Mouse (Mus musculus) common myeloid progenitor, adult 5-6 weeks (primary cell): Measurements from ENCODE around the gene Cyth2. TPM values are rescaled to one million over a fixed set of nuclear protein-coding genes. Genes with fewer than 3 reads are reported as not detected.
A peak's percentile ranks its signal among the peaks of the same experiment; 100 is the strongest.

ENCODE experiments used
- ATAC-seq: replicated peaks from 2 replicates; pipeline ENCODE4 v1.8.0; 2016; ENCODE audit warnings: low read depth, mild to moderate bottlenecking, moderate TSS enrichment, inconsistent platforms; ENCODE audit not compliant: poor library complexity, severe bottlenecking
- total RNA-seq: library from RNA; stranded (forward); fragments of 200-1000, 187-1606 nt; gene quantifications from 2 replicates; pipeline ENCODE4 v1.2.3, GENCODE M21; 2017

The Cyth2 gene
- total RNA-seq, 1 experiment from 2014 or later = 29.2 TPM

DNA sequence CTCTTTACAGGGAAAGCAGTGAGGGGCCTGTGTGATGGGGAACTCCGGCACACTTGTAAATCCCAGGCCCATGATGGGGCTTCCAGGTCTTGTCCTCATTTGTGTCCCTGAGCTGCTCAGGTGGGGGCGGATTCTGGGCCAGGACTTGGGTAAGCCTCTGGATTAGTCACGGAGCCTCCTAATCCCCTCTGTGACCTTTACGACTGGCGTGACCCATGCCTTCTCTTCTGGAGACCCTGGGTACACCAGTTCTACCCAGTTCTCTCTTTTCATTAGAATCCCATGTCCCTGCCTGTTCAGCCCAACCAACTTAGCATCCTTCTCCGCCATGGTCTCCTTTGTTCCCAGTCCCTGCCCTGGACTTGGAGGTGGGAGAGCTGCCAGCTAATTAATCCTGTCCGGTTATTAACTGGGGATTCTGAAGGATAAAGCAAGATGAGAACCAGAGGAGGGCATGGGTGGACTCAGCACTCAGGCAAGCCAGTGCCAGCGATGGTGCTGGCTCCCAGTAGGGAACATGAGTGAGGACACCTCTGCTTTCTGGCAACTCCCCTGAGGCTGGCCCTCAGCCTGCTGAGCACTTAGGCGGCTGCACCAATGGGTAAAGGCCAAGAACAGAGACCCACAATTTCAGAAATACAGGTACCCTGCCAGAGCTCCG is 1.1 kb upstream of the Cyth2 start:
- no peak for ATAC-seq

DNA sequence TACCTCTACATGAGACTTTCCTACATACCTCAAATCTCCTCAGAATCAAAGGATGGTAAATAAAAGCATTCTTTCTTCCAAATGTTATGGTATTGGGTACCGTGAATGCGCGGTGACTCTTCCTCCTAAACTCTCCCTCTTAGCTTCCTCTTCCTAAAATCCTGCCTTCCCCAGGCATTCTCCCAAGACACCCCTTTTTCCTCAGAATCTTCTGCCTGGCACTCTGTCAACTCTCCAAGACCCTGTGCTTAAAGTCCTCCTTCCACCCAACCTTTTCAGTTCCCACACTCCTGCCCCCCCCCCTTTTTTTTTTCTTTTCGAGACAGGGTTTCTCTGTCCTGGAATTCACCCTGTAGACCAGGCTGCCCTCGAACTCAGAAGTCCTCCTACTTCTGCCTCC is 460 bp upstream of the Cyth2 start:
- ATAC-seq = no peak

DNA sequence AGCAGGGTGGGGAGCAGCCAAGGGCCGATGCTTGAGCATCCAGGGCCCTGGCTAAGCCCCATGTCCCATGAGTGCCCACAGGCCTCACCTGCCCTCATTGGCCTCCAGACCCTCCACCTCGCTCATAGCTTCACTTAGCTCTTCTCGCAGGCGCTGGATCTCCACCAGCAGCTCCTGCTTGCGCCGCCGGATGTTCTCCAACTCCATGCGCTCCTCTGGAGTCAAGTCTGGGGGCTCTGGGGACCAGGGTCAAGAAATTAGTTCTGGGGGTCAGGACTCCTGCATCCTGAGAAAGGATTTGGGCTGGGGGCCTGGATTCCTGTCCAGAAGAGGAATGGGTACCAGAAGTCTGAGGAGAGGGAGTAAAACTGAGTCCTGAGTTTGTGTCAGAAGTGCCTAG is 1.5 kb downstream of the Cyth2 start:
- ATAC-seq = no peak

DNA sequence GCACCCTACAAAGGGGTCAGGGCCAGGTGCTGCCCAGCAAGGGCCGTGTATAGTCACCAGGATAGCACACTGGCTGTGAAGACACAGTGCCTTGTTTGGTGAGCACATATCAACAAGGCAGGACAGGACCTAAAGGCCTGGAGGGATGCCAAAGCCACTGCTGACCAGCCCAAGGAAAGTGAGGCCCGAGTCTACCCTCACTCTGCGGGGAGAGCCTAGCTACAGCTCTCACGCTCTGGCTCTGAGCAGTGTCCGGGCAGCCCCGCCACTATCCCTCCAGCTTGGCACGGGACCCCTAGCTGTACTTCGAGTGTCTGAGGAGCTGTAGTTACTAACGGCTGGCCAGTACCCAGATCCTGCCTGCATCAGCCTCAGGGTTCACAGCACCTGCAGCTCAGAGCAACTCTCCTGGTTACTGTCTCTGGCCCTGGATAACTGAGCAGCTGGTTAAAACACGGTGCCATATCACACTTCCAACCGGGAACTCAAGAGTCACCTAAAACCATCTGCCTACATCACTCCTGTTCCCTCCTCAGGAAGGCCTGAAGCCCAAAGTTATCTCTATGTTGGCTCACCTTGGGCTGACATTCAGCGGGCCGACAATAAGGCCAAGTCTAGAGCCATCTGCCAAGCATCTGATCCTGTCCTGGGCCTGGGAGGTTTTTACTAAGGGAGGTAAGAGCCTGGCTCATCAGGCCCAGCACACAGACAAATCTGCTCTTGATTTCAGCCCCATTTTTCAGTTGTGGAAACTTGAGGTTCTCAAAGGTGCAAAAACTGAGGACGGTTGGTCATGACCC is 4.9 kb downstream of the Cyth2 start:
- ATAC-seq = no peak

DNA sequence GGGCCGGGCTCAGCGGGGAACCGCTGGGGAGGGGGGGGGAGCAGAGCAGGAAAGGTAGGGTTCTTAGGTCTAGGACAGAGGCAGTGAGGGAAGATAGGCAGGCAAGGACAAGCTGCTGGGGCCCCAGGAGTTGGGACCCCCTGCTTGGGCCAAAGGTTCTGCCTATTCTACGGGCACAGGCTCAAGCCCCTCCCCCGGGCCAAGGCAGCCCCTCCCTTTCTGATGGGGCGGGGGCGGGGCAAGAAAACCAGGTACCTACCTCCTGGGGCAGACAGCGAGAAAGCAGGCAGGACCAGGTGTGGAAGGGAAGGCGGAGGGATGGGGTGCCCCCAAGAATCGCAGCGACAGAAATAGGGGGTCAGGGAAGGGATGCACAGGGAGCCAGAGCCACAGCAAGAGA is 5.9 kb downstream of the Cyth2 start:
- no peak for ATAC-seq

DNA sequence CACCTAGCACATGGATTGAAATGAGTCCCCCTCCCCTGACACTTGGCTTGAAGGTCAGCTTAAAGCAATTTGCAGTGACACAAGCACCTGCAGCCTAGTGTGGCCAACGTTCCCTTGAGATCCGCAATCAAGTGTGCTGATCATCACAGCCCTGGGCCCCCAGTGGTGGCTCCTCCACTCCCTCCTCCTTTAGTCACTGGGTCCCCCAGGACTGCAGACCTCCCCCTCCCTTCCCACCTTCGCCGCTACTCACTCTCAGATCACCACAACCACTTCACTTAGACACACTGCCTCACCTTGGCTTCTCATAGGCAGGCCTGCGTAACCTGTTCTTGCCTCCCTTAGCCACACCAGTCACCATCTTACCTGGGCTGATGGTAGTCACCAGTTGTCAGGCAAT is 8.4 kb downstream of the Cyth2 start:
- no peak for ATAC-seq

DNA sequence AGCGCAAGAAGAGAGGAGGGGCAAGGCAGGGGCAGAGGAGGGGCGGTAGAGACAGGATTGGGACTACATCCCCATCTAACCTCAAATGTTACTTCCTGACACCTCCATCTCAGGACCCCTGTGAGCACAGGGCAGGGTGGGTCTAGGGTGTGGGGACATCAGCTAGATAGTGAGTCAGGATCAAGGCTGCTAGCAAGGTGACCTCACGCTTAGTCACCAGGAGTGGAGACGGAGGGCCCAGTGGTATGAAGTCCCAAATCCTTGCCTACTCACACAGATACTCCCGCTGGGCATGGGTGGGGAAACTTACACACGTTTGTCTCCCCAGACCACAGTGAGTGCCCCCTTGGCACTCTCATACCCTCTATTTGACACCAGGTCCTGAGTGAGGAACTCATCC is 11.8 kb downstream of the Cyth2 start:
- ATAC-seq = no peak

DNA sequence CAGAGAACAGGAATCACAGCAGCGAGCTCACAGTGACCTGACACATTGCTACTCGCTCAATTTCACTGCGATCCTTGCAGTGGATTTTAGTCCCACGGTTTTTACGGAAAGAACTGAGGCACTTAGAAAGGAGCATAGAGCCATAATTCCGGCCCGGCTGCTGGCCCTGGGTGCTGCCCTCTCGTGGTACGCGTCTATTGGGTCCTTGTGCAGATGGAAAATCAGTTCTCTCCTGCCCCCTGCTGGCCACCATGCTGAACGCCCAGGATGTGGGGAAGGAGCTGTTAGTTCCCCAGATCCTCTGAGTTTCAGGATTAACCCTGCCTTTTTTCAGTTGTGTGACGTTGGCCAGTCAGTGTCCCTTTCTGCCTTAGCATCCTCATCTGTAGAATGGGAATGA is 13.0 kb downstream of the Cyth2 start:
- ATAC-seq = peak; percentile 86

DNA sequence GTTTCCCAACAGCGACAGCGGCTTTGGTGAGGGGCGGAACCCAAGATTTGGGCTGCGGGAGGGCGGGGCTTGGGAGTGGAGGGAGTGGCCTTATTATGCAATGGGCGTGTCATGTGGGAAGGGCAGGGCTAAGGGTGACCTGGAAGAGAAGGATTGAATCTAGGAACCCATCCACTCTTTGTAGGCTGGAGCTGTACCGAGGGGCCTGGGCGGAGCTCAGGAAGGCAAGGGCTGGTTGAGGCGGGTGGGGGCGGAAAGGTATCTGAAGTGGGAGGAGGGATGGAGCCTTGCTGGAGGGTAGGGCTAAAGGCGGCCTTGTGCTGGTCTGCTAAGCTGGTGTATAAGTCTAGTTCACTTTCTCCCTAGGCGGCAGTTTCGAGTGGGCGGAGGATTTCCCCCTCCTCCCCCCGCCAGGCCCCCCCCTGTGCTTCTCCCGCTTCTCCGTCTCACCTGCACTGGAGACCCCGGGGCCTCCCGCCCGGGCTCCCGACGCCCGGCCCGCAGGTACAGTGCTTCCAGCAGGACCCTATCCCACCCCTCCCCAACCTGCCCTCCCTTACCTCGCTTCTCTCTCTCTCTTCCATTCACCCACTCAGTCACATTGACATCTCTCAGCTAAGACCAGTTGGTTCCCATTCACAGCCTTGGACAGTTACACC is 13.7 kb downstream of the Cyth2 start:
- ATAC-seq = peak; percentile 75

DNA sequence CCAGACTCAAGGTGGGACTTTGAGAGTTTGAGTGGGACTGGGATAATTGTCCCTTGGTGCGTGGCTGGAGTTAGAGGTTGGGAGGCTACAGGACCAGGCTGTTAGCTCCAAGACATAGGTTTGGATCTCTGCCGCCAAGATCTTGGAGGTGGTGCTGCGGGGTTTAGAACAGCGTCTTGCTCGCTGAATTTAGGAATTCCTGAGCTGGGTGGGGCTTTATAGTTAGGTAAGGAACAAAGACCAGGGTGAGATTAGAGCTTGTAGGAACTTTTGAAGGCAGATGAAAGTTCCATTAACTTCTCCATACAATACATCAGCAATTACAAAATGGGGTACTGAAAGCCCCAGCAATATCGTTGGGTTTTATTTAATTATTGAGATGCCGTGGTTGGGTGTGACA is 14.4 kb downstream of the Cyth2 start:
- no peak for ATAC-seq

DNA sequence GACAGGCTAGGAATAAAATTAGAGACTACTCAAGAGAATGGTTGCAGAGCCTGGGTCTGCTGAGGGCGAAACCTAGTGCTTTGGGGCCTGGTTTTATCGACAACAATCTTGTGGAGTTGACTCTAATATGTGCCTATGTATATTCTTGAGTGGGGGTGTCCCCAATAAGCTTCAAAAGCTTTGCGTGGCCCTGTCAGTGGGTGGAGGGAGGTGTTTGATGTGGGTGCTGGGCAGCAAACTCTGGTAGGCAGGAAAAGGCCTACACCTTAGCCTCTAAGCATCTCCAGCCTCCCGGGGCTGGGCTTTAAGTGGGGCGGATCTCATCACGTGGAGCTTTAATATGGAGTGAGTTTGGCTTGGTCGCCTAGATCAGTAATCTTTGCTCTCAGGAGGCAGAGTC is 15.4 kb downstream of the Cyth2 start:
- no peak for ATAC-seq

DNA sequence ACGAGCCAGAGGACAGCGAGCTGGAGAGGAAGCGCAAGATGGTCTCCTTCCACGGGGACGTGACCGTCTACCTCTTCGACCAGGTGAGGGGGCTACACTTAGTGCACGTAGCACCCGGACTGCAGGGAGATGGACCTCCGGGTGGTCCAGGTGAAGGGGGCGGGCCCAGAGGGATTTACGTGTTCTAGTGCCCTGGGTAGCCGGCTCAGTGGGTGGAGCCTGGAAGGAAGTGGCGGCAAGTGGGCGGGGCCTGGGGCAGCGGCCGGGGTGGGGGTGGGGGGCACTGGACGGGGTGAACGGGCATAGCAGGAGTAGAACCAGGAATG is 15.9 kb downstream of the Cyth2 start:
- ATAC-seq = no peak

DNA sequence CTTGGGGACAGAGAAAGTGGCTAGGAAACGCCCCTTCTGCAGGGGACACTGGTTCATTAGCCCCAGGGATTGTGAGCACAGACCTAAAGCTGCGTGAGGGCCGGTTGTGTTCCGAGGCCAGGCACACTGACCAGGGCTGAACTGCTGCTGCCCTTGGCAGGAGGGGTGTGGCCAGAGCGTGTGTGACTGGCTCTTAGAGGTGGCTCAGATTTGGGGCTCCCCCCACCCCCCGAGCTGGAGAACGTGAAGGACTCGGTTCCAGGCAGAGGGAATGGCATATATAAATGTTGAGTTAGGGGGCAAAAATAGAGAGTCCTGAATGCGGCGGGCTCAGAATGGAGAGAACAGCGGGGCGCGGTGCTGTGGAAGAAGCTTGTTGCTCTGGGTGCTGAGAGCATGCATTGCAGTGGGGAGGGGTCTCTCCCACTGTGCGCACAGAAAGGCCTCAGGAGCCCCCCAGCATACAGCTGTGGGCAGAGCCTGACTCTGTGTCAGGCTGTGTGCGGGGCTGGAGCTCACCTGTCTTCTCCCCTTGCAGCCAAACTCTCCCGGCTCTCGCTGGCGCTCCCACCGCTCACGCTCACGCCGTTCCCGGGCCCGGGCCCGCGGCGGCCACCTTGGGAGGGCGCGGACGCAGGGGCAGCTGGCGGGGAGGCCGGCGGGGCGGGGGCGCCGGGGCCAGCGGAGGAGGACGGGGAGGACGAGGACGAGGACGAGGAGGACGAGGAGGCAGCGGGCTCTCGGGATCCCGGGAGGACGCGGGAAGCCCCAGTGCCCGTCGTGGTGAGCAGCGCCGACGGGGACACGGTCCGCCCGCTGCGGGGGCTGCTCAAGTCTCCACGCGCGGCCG is 16.5 kb downstream of the Cyth2 start:
- ATAC-seq = no peak

DNA sequence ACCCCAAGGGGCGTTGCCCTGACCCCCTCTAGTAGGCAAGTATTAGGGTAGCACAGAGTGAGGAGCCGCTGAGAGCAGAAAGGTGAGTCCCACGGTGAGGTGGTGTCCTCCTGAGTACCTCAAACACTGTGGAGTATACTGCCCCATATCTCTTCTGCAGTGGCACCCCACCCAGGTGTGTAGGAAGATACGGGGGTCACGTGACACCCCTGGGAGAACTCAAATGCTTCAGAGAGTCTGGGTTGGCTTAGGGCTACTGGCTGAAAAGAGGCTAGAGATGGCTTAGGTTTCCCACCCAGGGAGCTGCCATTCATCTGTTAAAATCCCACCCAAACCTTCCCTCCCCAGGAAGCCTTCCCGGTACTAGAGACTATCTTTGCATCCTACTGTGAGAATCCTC is 17.4 kb downstream of the Cyth2 start:
- ATAC-seq = no peak

DNA sequence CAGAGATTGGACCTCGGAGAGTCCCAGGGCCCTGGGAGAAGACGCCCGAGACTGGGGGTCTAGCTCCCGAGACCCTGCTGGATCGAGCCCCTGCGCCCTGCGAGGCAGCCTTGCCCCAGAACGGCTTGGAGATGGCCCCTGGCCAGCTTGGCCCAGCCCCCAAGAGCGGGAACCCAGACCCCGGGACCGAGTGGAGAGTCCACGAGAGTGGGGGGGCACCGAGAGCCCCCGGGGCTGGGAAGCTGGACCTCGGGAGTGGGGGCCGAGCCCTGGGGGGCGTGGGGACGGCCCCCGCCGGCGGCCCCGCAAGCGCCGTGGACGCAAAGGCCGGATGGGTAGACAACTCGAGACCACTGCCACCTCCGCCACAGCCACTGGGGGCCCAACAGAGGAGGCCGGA is 19.4 kb downstream of the Cyth2 start:
- no peak for ATAC-seq

DNA sequence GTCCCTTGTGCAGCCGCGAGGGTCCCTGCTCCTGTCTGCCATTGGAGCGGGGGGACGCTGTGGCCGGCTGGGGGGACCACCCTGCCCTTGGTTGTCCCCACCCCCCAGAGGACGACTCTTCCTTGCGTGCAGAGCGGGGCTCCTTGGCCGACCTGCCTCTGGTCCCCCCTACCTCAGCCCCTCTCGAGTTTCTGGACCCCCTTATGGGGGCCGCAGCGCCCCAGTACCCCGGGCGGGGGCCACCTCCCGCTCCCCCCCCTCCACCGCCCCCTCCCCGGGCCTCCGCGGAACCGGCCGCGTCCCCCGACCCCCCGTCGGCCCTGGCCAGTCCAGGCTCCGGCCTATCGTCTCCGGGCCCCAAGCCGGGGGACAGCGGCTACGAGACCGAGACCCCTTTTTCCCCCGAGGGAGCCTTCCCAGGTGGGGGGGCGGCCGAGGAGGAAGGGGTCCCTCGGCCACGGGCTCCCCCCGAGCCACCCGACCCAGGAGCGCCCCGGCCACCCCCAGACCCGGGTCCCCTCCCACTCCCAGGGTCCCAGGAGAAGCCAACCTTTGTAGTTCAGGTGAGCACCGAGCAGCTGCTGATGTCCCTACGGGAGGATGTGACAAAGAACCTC is 20.3 kb downstream of the Cyth2 start:
- no peak for ATAC-seq

DNA sequence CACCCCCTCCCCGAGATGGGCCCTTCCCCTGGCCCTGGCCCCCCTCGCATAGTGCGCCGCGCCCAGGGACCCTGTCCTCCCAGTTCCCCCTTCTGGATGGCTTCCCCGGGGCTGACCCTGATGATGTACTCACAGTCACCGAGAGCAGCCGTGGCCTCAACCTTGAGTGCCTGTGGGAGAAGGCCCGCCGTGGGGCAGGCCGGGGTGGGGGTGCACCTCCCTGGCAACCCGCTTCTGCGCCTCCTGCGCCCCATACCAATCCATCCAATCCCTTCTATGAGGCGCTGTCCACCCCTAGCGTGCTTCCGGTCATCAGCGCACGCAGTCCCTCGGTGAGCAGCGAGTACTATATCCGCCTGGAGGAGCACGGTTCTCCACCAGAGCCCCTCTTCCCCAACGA is 21.1 kb downstream of the Cyth2 start:
- no peak for ATAC-seq

DNA sequence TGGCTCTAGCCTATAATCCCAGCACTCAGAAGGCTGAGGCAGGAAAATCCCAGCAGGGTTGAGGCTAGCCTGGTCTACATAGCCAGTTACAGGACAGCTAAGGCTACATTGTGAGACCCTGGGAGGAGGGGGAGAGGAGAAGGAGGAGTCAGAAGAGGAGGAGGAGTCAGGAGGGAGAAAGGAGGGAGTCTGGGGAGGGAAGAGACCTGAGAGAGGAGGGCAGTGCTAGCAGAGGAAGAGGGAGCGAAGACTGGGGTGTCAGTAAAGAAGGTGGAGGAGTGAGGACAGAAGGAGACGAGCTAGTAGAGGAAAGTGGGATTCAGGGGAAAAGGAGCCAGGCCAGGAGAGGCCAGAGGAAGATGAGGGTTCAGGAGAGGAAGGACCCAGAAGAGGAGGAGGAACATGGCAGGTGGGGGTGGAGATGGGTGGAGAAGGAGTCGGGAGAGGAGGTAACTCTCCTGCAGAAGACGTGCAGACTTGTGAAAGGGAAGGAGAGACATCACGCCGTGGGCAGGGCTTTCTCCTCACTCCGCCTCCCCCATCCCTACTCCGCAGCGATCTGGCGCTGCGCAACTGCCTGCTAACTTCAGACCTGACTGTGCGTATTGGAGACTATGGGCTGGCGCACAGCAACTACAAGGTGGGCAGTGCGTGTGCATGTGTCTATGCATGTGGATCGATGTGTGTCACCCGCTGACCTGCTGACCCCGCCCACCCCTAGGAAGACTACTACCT is 22.5 kb downstream of the Cyth2 start:
- ATAC-seq = no peak

DNA sequence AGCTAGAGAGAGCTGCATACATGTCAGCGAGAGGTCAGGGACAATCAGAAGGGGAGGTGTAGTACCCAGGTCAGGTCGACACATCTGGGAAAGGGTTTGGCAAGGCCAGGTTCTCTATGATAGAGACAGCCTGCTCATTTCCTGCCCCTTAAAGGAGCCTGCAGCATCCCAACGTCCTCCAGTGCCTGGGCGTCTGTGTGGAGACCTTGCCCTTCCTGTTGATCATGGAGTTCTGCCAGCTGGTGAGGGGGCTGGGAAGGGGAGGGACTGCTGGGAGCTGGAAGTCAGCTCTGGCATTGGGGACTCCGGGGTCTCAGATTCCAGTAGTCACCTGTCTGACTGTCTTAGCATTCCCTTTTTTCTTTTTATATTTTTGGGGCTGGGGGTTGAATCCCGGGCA is 23.7 kb downstream of the Cyth2 start:
- no peak for ATAC-seq

DNA sequence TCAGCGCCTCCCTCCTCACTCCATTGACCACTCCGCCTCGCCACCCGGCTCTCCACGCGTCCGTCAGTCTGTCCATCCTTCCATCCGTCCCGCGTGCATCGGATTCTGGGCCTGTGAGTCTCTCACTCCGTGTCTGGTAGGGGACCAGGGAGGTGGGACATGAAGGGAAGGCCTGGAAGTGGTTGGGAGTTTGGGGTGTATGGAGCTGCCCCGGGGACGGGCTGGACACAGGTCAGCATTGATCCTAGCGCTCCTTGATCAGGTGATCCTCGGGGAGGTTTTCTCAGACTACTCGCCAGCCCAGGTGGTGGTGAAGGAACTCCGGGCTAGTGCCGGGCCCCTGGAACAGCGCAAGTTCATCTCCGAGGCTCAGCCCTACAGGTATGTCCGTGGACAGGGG is 26.7 kb downstream of the Cyth2 start:
- ATAC-seq = no peak
